Comparison of ENCODE assay signal across 23 mouse cellular contexts in genomic region chr14:73625469-73625868, GRCm38 (mm10). TPM values are rescaled to one million over a fixed set of nuclear protein-coding genes. Genes with fewer than 3 reads are reported as not detected.
DNase-seq lines count a peak whose midpoint lies in the region; ATAC-seq and TF ChIP-seq lines count a peak whose summit lies in the region.
"Had no signal": no experiment of that assay in that cellular context is flagged by ENCODE, and none has a peak within 500 bp of the region (broad histone marks: within the 10 kb centered on the region; RNA-seq: fewer than 3 reads in every experiment).

No protein-coding gene starts in this region.

- no peaks in the 10 kb centered on the region for H3K36me3 ChIP-seq in forebrain, postnatal 0 days (ENCODE audit: insufficient read depth)
- H3K36me3 ChIP-seq in forebrain, embryonic 11.5 days (ENCODE audit: control insufficient read depth, insufficient read depth, low read length), result no peaks in the 10 kb centered on the region
- no peaks in the 10 kb centered on the region for H3K36me3 ChIP-seq in kidney, adult 2 months (ENCODE audit: control insufficient read depth, insufficient read depth, low read length)
- H3K36me3 ChIP-seq in lung, embryonic 14.5 days (ENCODE audit: insufficient read depth), result no peaks in the 10 kb centered on the region
- no peaks in the 10 kb centered on the region for H3K36me3 ChIP-seq in liver, embryonic 14.5 days (replicated peaks; ENCODE audit: control insufficient read depth, insufficient read depth, low read depth)
- H3K36me3 ChIP-seq: embryonic facial prominence, embryonic 10.5 days; limb, embryonic 12.5 days; midbrain, embryonic 13.5 days had no signal

- no peak overlapping the region for H3K4me3 ChIP-seq in forebrain, postnatal 0 days (ENCODE audit: low read depth, low read length)
- no peak overlapping the region for H3K4me3 ChIP-seq in forebrain, embryonic 11.5 days (ENCODE audit: low read depth, low read length)
- no peak overlapping the region for H3K4me3 ChIP-seq in kidney, adult 2 months (ENCODE audit: insufficient read depth, low read depth, low read length)
- no peak overlapping the region for H3K4me3 ChIP-seq in lung, embryonic 14.5 days (ENCODE audit: low read depth, low read length)
- H3K4me3 ChIP-seq in liver, embryonic 14.5 days (ENCODE audit: insufficient read depth in 1 of 2, low read depth in 2 of 2, low read length in 2 of 2), result no peak overlapping the region
- H3K4me3 ChIP-seq: embryonic facial prominence, embryonic 10.5 days; limb, embryonic 12.5 days; midbrain, embryonic 13.5 days had no signal

- H3K4me2 ChIP-seq in forebrain, postnatal 0 days (ENCODE audit: low read depth), result no peak overlapping the region
- H3K4me2 ChIP-seq in forebrain, embryonic 11.5 days (ENCODE audit: low read depth, low read length, severe bottlenecking), result no peak overlapping the region
- no peak overlapping the region for H3K4me2 ChIP-seq in lung, embryonic 14.5 days
- H3K4me2 ChIP-seq in liver, embryonic 14.5 days (ENCODE audit: low read depth), result no peak overlapping the region
- H3K4me2 ChIP-seq: hindbrain, embryonic 14.5 days; limb, embryonic 12.5 days; midbrain, embryonic 13.5 days had no signal

- WGBS in forebrain, postnatal 0 days, result 64% methylated on average over 3 of the region's 3 CpGs
- WGBS in forebrain, embryonic 11.5 days, result 77% methylated on average over 3 of the region's 3 CpGs
- WGBS in kidney, adult 2 months, result 66% methylated on average over 3 of the region's 3 CpGs
- 53% methylated on average over 3 of the region's 3 CpGs for WGBS in lung, embryonic 14.5 days
- WGBS in liver, embryonic 14.5 days (ENCODE audit: insufficient replicate concordance), result 53% methylated on average over 3 of the region's 3 CpGs

- no peaks in the 10 kb centered on the region for H3K27me3 ChIP-seq in forebrain, postnatal 0 days (ENCODE audit: insufficient read depth, low read length)
- H3K27me3 ChIP-seq in forebrain, embryonic 11.5 days (ENCODE audit: control insufficient read depth, insufficient read depth, low read length), result no peaks in the 10 kb centered on the region
- no peaks in the 10 kb centered on the region for H3K27me3 ChIP-seq in kidney, adult 2 months (replicated peaks; ENCODE audit: control insufficient read depth, insufficient read depth, low read length)
- H3K27me3 ChIP-seq in lung, embryonic 14.5 days (ENCODE audit: insufficient read depth, low read length), result no peaks in the 10 kb centered on the region
- no peaks in the 10 kb centered on the region for H3K27me3 ChIP-seq in liver, embryonic 14.5 days (ENCODE audit: control insufficient read depth, insufficient read depth, low read length)
- H3K27me3 ChIP-seq: limb, embryonic 12.5 days; midbrain, embryonic 13.5 days had no signal

- H3K27ac ChIP-seq in forebrain, postnatal 0 days (ENCODE audit: low read depth, low read length), result no peak overlapping the region
- no peak overlapping the region for H3K27ac ChIP-seq in forebrain, embryonic 11.5 days (ENCODE audit: low read depth, low read length)
- no peak overlapping the region for H3K27ac ChIP-seq in kidney, adult 2 months (ENCODE audit: insufficient read depth, low read depth, low read length)
- no peak overlapping the region for H3K27ac ChIP-seq in lung, embryonic 14.5 days (ENCODE audit: low read depth)
- no peak overlapping the region for H3K27ac ChIP-seq in liver, embryonic 14.5 days
- H3K27ac ChIP-seq: embryonic facial prominence, embryonic 10.5 days; hindbrain, embryonic 14.5 days; limb, embryonic 12.5 days; midbrain, embryonic 13.5 days had no signal

- no peak for TF ChIP-seq EP300 in liver, embryonic 14.5 days (IDR thresholded peaks at IDR 0.05; ENCODE audit: low read depth)

- no peaks in the 10 kb centered on the region for H3K9me3 ChIP-seq in forebrain, postnatal 0 days (ENCODE audit: low read length)
- H3K9me3 ChIP-seq in forebrain, embryonic 11.5 days (ENCODE audit: control insufficient read depth, low read length), result no peaks in the 10 kb centered on the region
- no peaks in the 10 kb centered on the region for H3K9me3 ChIP-seq in lung, embryonic 14.5 days (ENCODE audit: low read depth, low read length)
- no peaks in the 10 kb centered on the region for H3K9me3 ChIP-seq in liver, embryonic 14.5 days (ENCODE audit: control insufficient read depth, low read length)
- H3K9me3 ChIP-seq: embryonic facial prominence, embryonic 10.5 days; limb, embryonic 12.5 days; midbrain, embryonic 13.5 days had no signal

- H3K4me1 ChIP-seq in forebrain, postnatal 0 days (ENCODE audit: insufficient read depth), result no peaks in the 10 kb centered on the region
- no peaks in the 10 kb centered on the region for H3K4me1 ChIP-seq in forebrain, embryonic 11.5 days (replicated peaks; ENCODE audit: control insufficient read depth, insufficient read depth, low read length)
- H3K4me1 ChIP-seq in kidney, adult 2 months (ENCODE audit: control insufficient read depth, insufficient read depth, low read length), result no peaks in the 10 kb centered on the region
- no peaks in the 10 kb centered on the region for H3K4me1 ChIP-seq in lung, embryonic 14.5 days (ENCODE audit: insufficient read depth)
- no peaks in the 10 kb centered on the region for H3K4me1 ChIP-seq in liver, embryonic 14.5 days (replicated peaks; ENCODE audit: control insufficient read depth in 2 of 2, insufficient read depth in 2 of 2, low read length in 1 of 2)
- H3K4me1 ChIP-seq: embryonic facial prominence, embryonic 10.5 days; limb, embryonic 12.5 days; midbrain, embryonic 13.5 days had no signal

- no peak overlapping the region for H3K9ac ChIP-seq in forebrain, postnatal 0 days
- no peak overlapping the region for H3K9ac ChIP-seq in forebrain, embryonic 11.5 days (ENCODE audit: low read length)
- no peak overlapping the region for H3K9ac ChIP-seq in lung, embryonic 14.5 days
- no peak overlapping the region for H3K9ac ChIP-seq in liver, embryonic 14.5 days (replicated peaks)
- H3K9ac ChIP-seq: hindbrain, embryonic 14.5 days; limb, embryonic 12.5 days; midbrain, embryonic 13.5 days had no signal

- DNase-seq in forebrain, postnatal 0 days, result no peak
- DNase-seq in forebrain, embryonic 11.5 days (ENCODE audit: low spot score), result no peak
- DNase-seq in kidney, adult 2 months, result peak; percentile 36
- no peak for DNase-seq in kidney, adult 11 months
- no peak for DNase-seq in lung, embryonic 14.5 days
- DNase-seq in lung, postnatal 25 days (ENCODE audit: low spot score), result no peak
- no peak for DNase-seq in liver, embryonic 14.5 days (ENCODE audit: low read depth in 3 of 3, low spot score in 3 of 3)
- no peak for DNase-seq in cerebellum, adult 18-20 months
- DNase-seq: adrenal gland, postnatal 36 days; heart, adult 18-20 months; heart, postnatal 14 days; kidney, adult 18-20 months; lung, adult 2 months; thymus, adult 18-20 months had no signal

- no peak for TF ChIP-seq POLR2A in kidney, adult 2 months (IDR thresholded peaks at IDR 0.05; ENCODE audit: low read depth, low read length)

- no peak for ATAC-seq in forebrain, postnatal 0 days
- ATAC-seq in forebrain, embryonic 11.5 days (replicated peaks; ENCODE audit: low FRiP score), result no peak
- ATAC-seq in lung, embryonic 14.5 days (ENCODE audit: insufficient read depth), result no peak
- no peak for ATAC-seq in liver, embryonic 14.5 days (ENCODE audit: insufficient read depth)
- ATAC-seq: forebrain, embryonic 14.5 days; midbrain, embryonic 13.5 days had no signal

- TF ChIP-seq CTCF in forebrain, postnatal 0 days (IDR thresholded peaks at IDR 0.05; ENCODE audit: low read depth), result peak; percentile 12; the same call in 1 of the 2 replicates
- TF ChIP-seq CTCF in kidney, adult 2 months (conservative IDR thresholded peaks at IDR 0.05; ENCODE audit: insufficient read depth, insufficient read length, low read depth, low read length), result peak; percentile 69
- peak; percentile 20 for TF ChIP-seq CTCF in lung, embryonic 14.5 days (IDR thresholded peaks at IDR 0.05; ENCODE audit: low read depth)
- 0 out of 2 replicates have a peak, but pooled peaks have one; percentile 17 for TF ChIP-seq CTCF in liver, embryonic 14.5 days (IDR thresholded peaks at IDR 0.05; ENCODE audit: low read depth)

RNA-seq across cellular contexts. Expression of gene Gm21750, which starts 35.6 kb away (rescaled TPM):
- not detected in 2 replicates for total RNA-seq in forebrain, postnatal 0 days (2014; rRNA removed)
- not detected in 2 replicates for polyA plus RNA-seq in forebrain, postnatal 0 days (2015; fragmentation: Nextera tagmentation; extraction: Ambion mirVana)
- polyA plus RNA-seq in forebrain, embryonic 11.5 days (2014; fragmentation: Nextera tagmentation; extraction: Ambion mirVana), result not detected in 2 replicates
- not detected in 2 replicates for polyA plus RNA-seq in kidney, adult 2 months (2012; rRNA removed)
- not detected in 2 replicates for polyA plus RNA-seq in lung, embryonic 14.5 days (2014; fragmentation: Nextera tagmentation; extraction: Ambion mirVana)
- polyA plus RNA-seq in liver, embryonic 14.5 days (2012; rRNA removed), result not detected in 2 replicates
- polyA plus RNA-seq in liver, embryonic 14.5 days (2014; fragmentation: Nextera tagmentation; extraction: Ambion mirVana), result not detected in 2 replicates
- total RNA-seq: adrenal gland, postnatal 36 days; gastrocnemius, adult 18-20 months; heart, adult 18-20 months; heart, postnatal 14 days; layer of hippocampus, adult 8-10 months; left cerebral cortex, adult 18-20 months; megakaryocyte progenitor cell, adult 5-6 weeks had no signal
- polyA plus RNA-seq: embryonic facial prominence, embryonic 10.5 days; forebrain, embryonic 14.5 days; hindbrain, embryonic 14.5 days; limb, embryonic 12.5 days; lung, adult 2 months; midbrain, embryonic 13.5 days had no signal

Comparison
In these comparisons a context has a peak if more than half of its experiments do, and no peak if none do; other contexts are left out.
1. CTCF ChIP-seq: peak in every context shown above with its lines; median percentile 69 in kidney, adult 2 months; 20 in lung, embryonic 14.5 days; 17 in liver, embryonic 14.5 days; 12 in forebrain, postnatal 0 days.